Mouse (Mus musculus) kidney, embryonic 16.5 days (tissue): ENCODE data around the gene Fam83f. TPM values are rescaled to one million over a fixed set of nuclear protein-coding genes. Genes with fewer than 3 reads are reported as not detected.
A peak's percentile ranks its signal among the peaks of the same experiment; 100 is the strongest.

Experiments
- ATAC-seq: fragments of 200-750 bp; cut with Nextera tagmentation; 2 replicates; pipeline ENCODE4 v1.8.0; 2017; ENCODE audit warnings: moderate TSS enrichment; ENCODE audit not compliant: low FRiP score, low TSS enrichment
- H3K27ac ChIP-seq: fragments of 300-500 bp; sonication (generic); 2 replicates; pipeline ENCODE4 v1.5.1; 2014; ENCODE audit warnings: low read length
- H3K27me3 ChIP-seq: fragments of 300-500 bp; sonication (generic); 2 replicates; pipeline ENCODE4 v1.6.1; 2014; ENCODE audit warnings: low read length, control low read depth, mixed read lengths; ENCODE audit not compliant: insufficient read depth
- H3K36me3 ChIP-seq: fragments of 300-500 bp; sonication (generic); 2 replicates; pipeline ENCODE4 v1.6.1; 2014; ENCODE audit warnings: low read length, control low read depth, mixed read lengths; ENCODE audit not compliant: insufficient read depth
- H3K4me1 ChIP-seq: fragments of 300-500 bp; sonication (generic); 2 replicates; pipeline ENCODE4 v1.6.1; 2014; ENCODE audit warnings: low read length, control low read depth, mixed read lengths; ENCODE audit not compliant: insufficient read depth
- H3K4me2 ChIP-seq: fragments of 300-500 bp; sonication (generic); replicated peaks from 2 replicates; pipeline ENCODE4 v1.6.1; 2014; ENCODE audit warnings: low read depth, low read length
- H3K4me3 ChIP-seq: fragments of 300-500 bp; sonication (generic); 2 replicates; pipeline ENCODE4 v1.5.1; 2014; ENCODE audit warnings: mild to moderate bottlenecking, low read length
- H3K9ac ChIP-seq: fragments of 300-500 bp; sonication (generic); replicated peaks from 2 replicates; pipeline ENCODE4 v1.6.1; 2014; ENCODE audit warnings: low read length
- H3K9me3 ChIP-seq: fragments of 300-500 bp; sonication (generic); 2 replicates; pipeline ENCODE4 v1.6.1; 2016; ENCODE audit warnings: low read length, control low read depth
- WGBS: fragments of 180-500 bp; shearing (Covaris S2); extraction: QIAGEN DNeasy Blood & Tissue Kit; methylation state at CpG from one replicate; pipeline ENCODE4 v1.1.7; 2014; 5-methylcytosine and 5-hydroxymethylcytosine counted together
- polyA plus RNA-seq: library from polyadenylated mRNA; unstranded; fragments of >200 nt; fragmentation: Nextera tagmentation; extraction: Ambion mirVana; gene quantifications from 2 replicates; pipeline ENCODE4 v1.2.1, GENCODE M21; 2015

The Fam83f gene
- polyA plus RNA-seq, 1 experiment from 2014 or later: 5.4 TPM

DNA sequence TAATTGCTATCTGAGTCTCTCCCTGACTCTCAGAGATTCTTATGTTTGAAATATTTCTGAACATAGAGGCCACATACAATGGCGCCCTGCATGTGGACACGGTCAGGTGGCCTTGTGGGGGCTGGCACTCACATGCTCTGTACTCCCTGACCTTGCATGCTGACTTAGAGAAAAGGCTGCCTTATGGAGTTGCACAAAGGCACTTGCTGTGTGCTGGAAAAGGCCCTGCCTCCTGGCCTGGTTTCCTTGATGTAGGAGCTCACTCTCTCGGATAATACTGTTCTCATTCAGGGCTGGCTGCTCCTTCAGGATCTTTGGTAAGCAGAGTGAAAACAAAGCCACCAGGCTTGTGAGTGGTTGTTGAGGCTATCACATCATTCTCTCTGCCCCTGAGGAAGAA lies 12.3 kb downstream of the Fam83f start:
- H3K4me2 ChIP-seq: no peak overlapping the region
- H3K36me3 ChIP-seq: no peaks in the 10 kb centered on the region
- no peak overlapping the region for H3K9ac ChIP-seq
- H3K27me3 ChIP-seq: no peaks in the 10 kb centered on the region
- no peaks in the 10 kb centered on the region for H3K9me3 ChIP-seq
- peaks cover 33% of the 10 kb centered on the region for H3K4me1 ChIP-seq
- H3K4me3 ChIP-seq: no peak overlapping the region
- ATAC-seq: no peak
- H3K27ac ChIP-seq: peak overlapping the region; percentile 63
- WGBS: 59% methylated on average over 3 of the region's 3 CpGs

DNA sequence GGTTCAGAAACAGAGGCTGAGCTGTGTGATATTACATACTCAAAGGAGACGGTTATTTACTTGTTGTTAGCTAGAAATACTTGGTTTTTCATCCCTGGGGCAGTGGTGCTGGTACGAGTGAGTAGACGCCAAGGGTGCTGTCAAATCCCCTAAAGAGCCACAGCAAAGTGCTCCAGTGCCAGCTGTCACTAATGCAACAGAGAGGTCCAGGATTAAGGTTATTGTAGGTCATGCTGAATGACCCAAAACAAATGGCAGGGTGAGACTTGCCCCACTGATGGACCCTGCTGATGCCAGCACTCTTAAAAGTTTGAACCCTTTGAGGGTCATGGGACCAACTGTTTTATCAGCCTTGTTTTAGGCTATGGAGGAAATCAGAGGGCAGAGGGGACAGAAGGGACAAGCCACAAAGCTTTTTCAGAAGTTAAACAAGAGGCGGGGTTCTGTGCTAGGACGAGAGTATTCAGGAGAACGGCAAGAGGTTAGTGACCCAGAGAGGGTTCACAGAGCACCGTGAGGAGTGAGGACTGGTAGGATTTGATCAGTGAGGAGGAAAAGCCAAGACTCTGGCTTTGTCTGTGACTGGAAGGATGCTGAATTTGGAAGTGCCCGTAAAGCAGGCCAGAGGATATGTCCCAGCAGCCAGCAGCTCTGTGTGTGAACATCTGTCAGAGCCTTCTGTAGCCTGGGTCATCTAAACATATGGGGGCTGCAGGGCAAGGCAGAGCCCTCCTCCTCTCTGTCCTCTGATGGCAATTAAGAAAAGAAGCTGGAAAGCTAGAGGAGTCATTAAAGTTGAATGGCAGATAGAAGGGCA lies 13.3 kb downstream of the Fam83f start:
- H3K27ac ChIP-seq: no peak overlapping the region
- no peak for ATAC-seq

DNA sequence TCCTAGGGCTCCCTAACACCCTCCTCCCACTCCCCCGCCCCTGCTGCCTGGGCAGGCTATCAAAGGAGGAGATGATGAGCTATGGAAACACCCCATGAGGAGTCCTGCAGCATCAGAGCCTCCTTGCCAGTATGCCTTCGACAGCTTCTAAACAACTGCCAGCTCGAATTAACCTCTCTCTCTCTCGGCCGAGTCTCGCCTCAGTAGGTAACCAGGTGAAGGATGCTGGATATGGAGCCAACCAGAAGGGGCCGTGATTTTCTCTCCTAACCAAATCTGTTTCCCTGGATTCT lies 13.9 kb downstream of the Fam83f start:
- no peak overlapping the region for H3K9ac ChIP-seq
- H3K4me2 ChIP-seq: no peak overlapping the region
- no peak overlapping the region for H3K27ac ChIP-seq
- 13% methylated on average over 7 of the region's 7 CpGs for WGBS
- H3K9me3 ChIP-seq: no peaks in the 10 kb centered on the region
- no peak overlapping the region for H3K4me3 ChIP-seq
- peaks cover 27% of the 10 kb centered on the region for H3K4me1 ChIP-seq
- peak; percentile 60; the same call in 1 of the 2 replicates for ATAC-seq
- H3K36me3 ChIP-seq: no peaks in the 10 kb centered on the region
- no peaks in the 10 kb centered on the region for H3K27me3 ChIP-seq

More for the DNA sequence above, 13.3 kb downstream of the Fam83f start:
- Histone ChIP-seq H3K36me3 (no peaks in the 10 kb centered on the region), H3K4me1 (peaks cover 33% of the 10 kb centered on the region), H3K9ac (no peak overlapping the region), H3K9me3 (no peaks in the 10 kb centered on the region), H3K4me3 (no peak overlapping the region), H3K4me2 (no peak overlapping the region), H3K27me3 (no peaks in the 10 kb centered on the region)
- 19% methylated on average over 8 of the region's 8 CpGs for WGBS

DNA sequence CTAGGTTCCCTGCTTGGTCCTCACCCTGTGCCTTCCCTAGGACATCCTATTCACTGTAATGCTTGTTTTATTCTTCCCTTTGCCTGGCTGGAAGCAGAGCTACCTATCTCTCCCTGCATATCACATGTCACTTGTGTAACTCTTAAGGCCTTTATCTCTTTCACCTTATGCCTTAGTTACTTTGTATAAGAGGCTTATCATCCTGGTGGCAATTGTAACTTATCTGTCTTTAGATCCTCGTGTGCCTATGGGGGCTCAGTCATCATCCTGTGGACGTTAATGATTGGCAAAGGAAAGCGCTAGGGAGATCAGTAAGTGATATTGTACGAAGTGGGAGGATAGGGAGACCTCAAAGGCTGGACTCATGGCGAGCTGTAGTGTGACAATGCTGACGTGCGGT lies 16.9 kb downstream of the Fam83f start:
- 68% methylated on average over 7 of the region's 7 CpGs for WGBS
- no peaks in the 10 kb centered on the region for H3K36me3 ChIP-seq
- no peaks in the 10 kb centered on the region for H3K9me3 ChIP-seq
- H3K4me2 ChIP-seq: no peak overlapping the region
- H3K9ac ChIP-seq: no peak overlapping the region
- H3K27me3 ChIP-seq: no peaks in the 10 kb centered on the region
- no peak for ATAC-seq
- H3K4me3 ChIP-seq: no peak overlapping the region
- no peak overlapping the region for H3K27ac ChIP-seq
- H3K4me1 ChIP-seq: peaks cover 21% of the 10 kb centered on the region

DNA sequence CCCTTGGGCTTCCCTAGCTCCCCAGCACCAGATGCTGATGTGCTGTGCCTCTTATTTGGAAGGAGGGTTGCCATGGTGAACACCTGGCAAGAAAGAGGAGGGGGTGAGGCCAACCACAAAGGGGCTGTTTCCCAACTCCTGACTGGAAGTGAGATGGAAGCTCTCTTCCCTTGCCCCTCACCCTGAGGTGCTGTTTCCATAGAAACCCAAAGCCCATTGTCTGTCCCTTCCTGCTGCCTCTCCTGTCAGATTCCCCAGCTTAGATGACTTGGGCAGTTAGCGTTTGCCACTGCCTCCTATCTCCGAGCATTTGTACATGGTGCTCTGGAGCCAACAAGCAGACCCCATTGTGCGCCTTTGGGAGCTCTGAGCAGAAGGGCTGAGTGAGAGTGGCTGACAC lies 21.8 kb downstream of the Fam83f start:
- H3K9me3 ChIP-seq: no peaks in the 10 kb centered on the region
- H3K4me3 ChIP-seq: no peak overlapping the region
- no peak for ATAC-seq
- no peaks in the 10 kb centered on the region for H3K36me3 ChIP-seq
- WGBS: 56% methylated on average over 3 of the region's 3 CpGs
- H3K27ac ChIP-seq: no peak overlapping the region
- peaks cover 3% of the 10 kb centered on the region; the same call in 1 of the 2 replicates for H3K4me1 ChIP-seq
- H3K27me3 ChIP-seq: no peaks in the 10 kb centered on the region
- no peak overlapping the region for H3K4me2 ChIP-seq
- H3K9ac ChIP-seq: no peak overlapping the region

DNA sequence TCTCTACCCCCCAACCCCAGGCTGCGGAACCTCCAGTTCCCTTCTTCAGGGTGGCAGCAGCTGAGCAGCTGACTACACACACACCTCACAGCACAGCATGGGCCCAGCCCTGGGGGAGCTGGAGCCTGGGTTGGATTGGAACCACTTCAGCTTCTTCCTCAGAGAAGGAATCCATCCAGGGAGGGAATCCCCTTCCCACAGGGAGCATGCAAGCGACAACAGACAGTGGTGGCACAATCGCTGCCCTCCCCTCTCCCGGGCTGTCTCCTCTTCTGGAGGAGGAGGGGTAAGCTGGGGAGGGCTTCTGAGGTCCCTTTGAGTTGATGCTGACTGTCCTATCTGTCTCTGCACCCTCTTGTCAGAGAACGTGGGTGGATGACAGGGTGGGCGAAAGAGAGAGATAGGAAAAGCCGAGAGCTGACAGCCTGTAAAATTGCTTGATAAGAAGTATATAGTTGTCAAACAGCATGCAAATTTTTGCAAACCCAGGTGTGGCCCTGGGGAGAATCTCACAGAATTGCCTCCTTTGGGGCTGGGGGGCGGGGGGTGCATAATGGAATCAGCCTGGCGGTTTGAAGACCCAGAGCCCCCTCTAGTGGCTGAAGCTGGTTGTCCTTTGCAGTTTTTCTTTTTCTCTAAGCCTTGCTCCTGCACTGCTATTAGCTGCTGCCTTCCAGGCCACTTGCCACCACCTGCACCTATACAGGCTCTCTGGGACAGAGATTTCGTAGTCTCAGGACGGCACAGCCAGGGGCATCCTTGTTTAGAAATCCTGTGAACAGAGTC lies 22.7 kb downstream of the Fam83f start:
- H3K4me2 ChIP-seq: no peak overlapping the region
- H3K27ac ChIP-seq: no peak overlapping the region
- no peak overlapping the region for H3K4me3 ChIP-seq
- no peaks in the 10 kb centered on the region for H3K27me3 ChIP-seq
- WGBS: 31% methylated on average over 11 of the region's 11 CpGs
- ATAC-seq: no peak
- no peak overlapping the region for H3K9ac ChIP-seq
- no peaks in the 10 kb centered on the region for H3K36me3 ChIP-seq
- no peaks in the 10 kb centered on the region for H3K9me3 ChIP-seq
- peaks cover 3% of the 10 kb centered on the region; the same call in 1 of the 2 replicates for H3K4me1 ChIP-seq

DNA sequence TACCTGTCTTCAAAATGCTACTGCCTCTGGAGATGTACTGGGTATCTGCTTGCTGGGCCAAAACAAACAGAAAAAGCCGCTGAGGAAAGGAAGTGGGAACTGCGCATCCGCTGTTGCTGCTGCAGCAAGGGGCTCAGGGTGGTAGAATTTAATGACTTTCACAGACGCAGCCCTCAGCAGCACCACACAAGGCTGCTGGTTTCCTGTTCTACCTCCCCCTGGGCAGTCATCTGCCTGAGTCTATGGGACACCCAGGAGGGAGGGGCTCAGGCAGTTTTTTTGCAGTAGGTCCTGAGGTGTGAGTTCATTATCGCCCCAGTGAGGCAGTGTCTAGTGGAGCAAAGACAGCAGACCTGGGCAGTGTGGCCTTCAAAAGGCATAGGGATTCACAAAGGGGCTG lies 25.9 kb downstream of the Fam83f start:
- Histone ChIP-seq H3K36me3 (no peaks in the 10 kb centered on the region), H3K4me2 (no peak overlapping the region), H3K27me3 (no peaks in the 10 kb centered on the region), H3K4me1 (peaks cover 3% of the 10 kb centered on the region; the same call in 1 of the 2 replicates), H3K27ac (peak overlapping the region; percentile 8; the same call in 1 of the 2 replicates), H3K9me3 (no peaks in the 10 kb centered on the region), H3K4me3 (no peak overlapping the region), H3K9ac (no peak overlapping the region)
- ATAC-seq: peak; percentile 60; the same call in 1 of the 2 replicates
- 14% methylated on average over 5 of the region's 5 CpGs for WGBS

DNA sequence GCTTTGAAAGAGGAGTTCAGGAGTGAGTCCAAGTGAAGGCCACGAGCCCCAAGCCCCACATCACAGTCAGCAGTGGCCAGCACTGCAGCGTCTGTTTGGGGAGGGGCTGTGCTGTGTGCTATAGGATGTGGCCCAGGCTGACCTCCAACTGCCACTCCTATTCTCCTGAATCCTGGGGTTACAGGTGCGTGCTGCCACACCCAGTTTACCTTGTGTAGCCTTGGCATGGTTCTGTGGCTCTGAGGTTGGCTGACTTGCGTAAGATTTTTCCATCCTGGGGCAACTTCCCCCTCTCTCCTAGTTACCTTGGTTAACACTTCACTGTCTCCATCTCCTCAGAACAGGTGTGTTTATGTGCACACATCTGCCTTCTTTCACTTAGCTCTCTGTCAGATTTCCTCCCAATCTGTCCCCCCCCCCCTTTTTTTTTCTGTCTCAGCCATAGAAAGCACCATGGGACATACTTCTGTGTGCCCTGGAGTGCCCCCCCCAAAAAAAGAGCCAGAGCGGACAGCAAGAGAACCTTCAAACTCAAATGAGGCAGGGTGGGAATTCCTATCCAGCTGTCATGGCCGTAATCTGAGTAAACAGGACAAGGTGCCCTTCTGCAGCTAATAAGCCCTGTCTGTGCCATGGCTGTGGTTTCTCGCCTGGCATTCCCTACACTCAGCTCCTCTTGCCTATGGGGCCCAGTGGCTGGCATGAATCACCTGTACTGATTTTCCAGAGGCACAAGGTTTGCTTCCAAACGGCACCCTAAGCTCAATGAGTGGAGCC lies 30.0 kb downstream of the Fam83f start:
- Histone ChIP-seq H3K36me3 (no peaks in the 10 kb centered on the region), H3K4me2 (no peak overlapping the region), H3K9me3 (no peaks in the 10 kb centered on the region), H3K9ac (no peak overlapping the region), H3K4me1 (peaks cover 13% of the 10 kb centered on the region), H3K27me3 (no peaks in the 10 kb centered on the region), H3K4me3 (no peak overlapping the region), H3K27ac (no peak overlapping the region)
- no peak for ATAC-seq
- 65% methylated on average over 8 of the region's 8 CpGs for WGBS

DNA sequence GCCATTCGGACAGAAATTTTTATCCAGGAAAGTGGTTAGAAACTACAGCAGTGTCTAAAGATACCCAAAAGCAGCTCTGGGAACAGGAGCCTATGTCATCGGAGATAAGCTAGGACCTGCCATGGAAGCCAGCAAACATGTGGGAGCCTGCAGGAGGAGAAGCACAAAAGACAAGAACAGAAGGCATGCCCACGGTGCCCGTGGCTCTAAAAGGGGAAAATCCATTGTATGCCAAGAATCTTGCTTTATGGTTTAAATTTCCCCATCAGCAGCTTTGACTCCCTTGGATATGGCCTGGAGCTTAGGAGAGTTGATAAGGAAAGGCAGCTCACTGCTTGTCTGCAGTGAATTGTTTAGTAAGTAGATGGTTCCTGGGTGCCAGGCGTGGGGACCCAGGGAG lies 31.3 kb downstream of the Fam83f start:
- 86% methylated on average over 5 of the region's 5 CpGs for WGBS
- Histone ChIP-seq H3K4me3 (no peak overlapping the region), H3K36me3 (no peaks in the 10 kb centered on the region), H3K9ac (no peak overlapping the region), H3K27me3 (no peaks in the 10 kb centered on the region), H3K4me1 (peaks cover 19% of the 10 kb centered on the region), H3K27ac (no peak overlapping the region), H3K9me3 (no peaks in the 10 kb centered on the region), H3K4me2 (no peak overlapping the region)
- no peak for ATAC-seq
